Mouse (Mus musculus): ENCODE results near the gene Ggta1. TPM values are rescaled to one million over a fixed set of nuclear protein-coding genes. Genes with fewer than 3 reads are reported as not detected.

Ggta1 gene
- total and polyA plus RNA-seq, 3 experiments, result 40.5 to 55.8 (median 46.9) TPM

- H3K4me3 ChIP-seq (replicated peaks in 1 of 3; ENCODE audit: low read depth in 2 of 3, low read length in 2 of 3, poor library complexity in 1 of 3), result no peak overlapping the region
- H3K79me2 ChIP-seq (replicated peaks; ENCODE audit: control insufficient read depth, extremely low read depth, insufficient read depth, poor library complexity, severe bottlenecking), result no peaks in the 10 kb centered on the region
- in situ Hi-C loops (cut with MboI; ENCODE audit: low pct_ligation_motif_present, low pct_unique_long_range_greater_than_20kb, low sequenced_read_pairs) (no loop called here), dilution Hi-C loops (cut with MboI; ENCODE audit: extremely low pct_ligation_motif_present, extremely low pct_unique_long_range_greater_than_20kb, low sequenced_read_pairs) (no loop called here)
- H3K27ac ChIP-seq (ENCODE audit: insufficient read depth, low read depth), result no peak overlapping the region
- no peak overlapping the region for H3K4me2 ChIP-seq (ENCODE audit: insufficient read depth, low read depth, poor library complexity, severe bottlenecking)
- no peaks in the 10 kb centered on the region for H3K9me3 ChIP-seq (replicated peaks; ENCODE audit: low read length)
- peaks cover 68 to 86% of the 10 kb centered on the region in 2 experiments for H3K36me3 ChIP-seq (replicated peaks in 1 of 2; ENCODE audit: control insufficient read depth in 1 of 2, insufficient read depth in 1 of 2, low read length in 1 of 2)
- H3K4me1 ChIP-seq (ENCODE audit: control insufficient read depth in 1 of 2, insufficient read depth in 2 of 2), result peaks cover 6 to 38% of the 10 kb centered on the region in 2 experiments
- no peak for DNase-seq (ENCODE audit: extremely low read depth)
- no peak for TF ChIP-seq JUND (conservative IDR thresholded peaks at IDR 0.05; ENCODE audit: low read depth, low read length)
- H3K9ac ChIP-seq (ENCODE audit: insufficient read depth, low read depth), result no peak overlapping the region
- H3K27me3 ChIP-seq (replicated peaks), result no peaks in the 10 kb centered on the region
Measured at GRCm38 (mm10) chr2:35411640-35412190, 51.3 kb downstream of the Ggta1 start.

DNA sequence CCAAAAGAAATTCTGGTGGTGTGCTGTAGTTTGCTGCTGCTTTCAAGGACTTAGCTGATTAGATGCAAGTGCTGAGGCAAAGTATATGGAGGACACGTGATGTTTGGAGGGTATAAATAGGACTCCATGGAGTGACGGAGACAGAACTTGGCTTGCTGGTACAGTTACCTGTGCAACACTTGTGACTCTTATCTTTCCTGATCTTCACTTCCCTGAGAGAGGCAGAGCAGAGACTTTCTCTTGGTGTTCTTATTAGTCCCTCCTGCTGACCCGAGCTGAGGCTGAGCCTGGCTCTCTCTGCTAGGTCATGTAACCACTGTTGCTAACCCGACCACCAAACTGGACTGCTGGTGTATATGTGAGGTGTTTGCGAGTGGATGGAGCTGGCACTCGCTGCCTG, 53.6 kb downstream of the Ggta1 start:
- in situ Hi-C loops (cut with MboI; ENCODE audit: low pct_ligation_motif_present, low pct_unique_long_range_greater_than_20kb, low sequenced_read_pairs), result no loop called here
- TF ChIP-seq GABPA (IDR thresholded peaks at IDR 0.05; ENCODE audit: insufficient replicate concordance, low read depth, low read length) (no peak), ETS1 (conservative IDR thresholded peaks at IDR 0.05; ENCODE audit: low read depth, low read length) (no peak), KAT2A (IDR thresholded peaks at IDR 0.05; ENCODE audit: insufficient replicate concordance, low read length) (no peak), JUND (conservative IDR thresholded peaks at IDR 0.05; ENCODE audit: low read depth, low read length) (no peak), SIN3A (IDR thresholded peaks at IDR 0.05; ENCODE audit: low read length) (no peak), EP300 (IDR thresholded peaks at IDR 0.05; ENCODE audit: low read length) (no peak), USF2 (conservative IDR thresholded peaks at IDR 0.05; ENCODE audit: low read depth, low read length) (no peak), CHD2 (IDR thresholded peaks at IDR 0.05; ENCODE audit: low read length) (no peak), IRF4 (IDR thresholded peaks at IDR 0.05; ENCODE audit: low read depth, low read length) (no peak), HCFC1 (IDR thresholded peaks at IDR 0.05; ENCODE audit: low read depth, low read length) (no peak), BHLHE40 (IDR thresholded peaks at IDR 0.05; ENCODE audit: low read depth, low read length) (no peak), ZKSCAN1 (IDR thresholded peaks at IDR 0.05; ENCODE audit: borderline replicate concordance, low read depth, low read length) (no peak), ZNF384 (IDR thresholded peaks at IDR 0.05; ENCODE audit: low read depth, low read length) (no peak), MAZ (IDR thresholded peaks at IDR 0.05; ENCODE audit: low read depth, low read length) (no peak), ZMIZ1 (IDR thresholded peaks at IDR 0.05; ENCODE audit: low read depth, low read length) (no peak), POLR2AphosphoS2 (IDR thresholded peaks at IDR 0.05; ENCODE audit: low read depth, low read length) (no peak), TCF12 (IDR thresholded peaks at IDR 0.05; ENCODE audit: low read depth, low read length) (no peak), MEF2A (IDR thresholded peaks at IDR 0.05; ENCODE audit: borderline replicate concordance, low read depth, low read length) (no peak), CHD1 (IDR thresholded peaks at IDR 0.05; ENCODE audit: low read depth, low read length) (no peak), NELFE (IDR thresholded peaks at IDR 0.05; ENCODE audit: low read depth, low read length) (no peak)
- H3K4me3 ChIP-seq (replicated peaks in 1 of 3; ENCODE audit: low read depth in 2 of 3, low read length in 2 of 3, poor library complexity in 1 of 3), result no peak overlapping the region

More for the DNA sequence above, 53.6 kb downstream of the Ggta1 start:
- no peak for DNase-seq (ENCODE audit: extremely low read depth)
- Histone ChIP-seq H3K79me2 (replicated peaks; ENCODE audit: control insufficient read depth, extremely low read depth, insufficient read depth, poor library complexity, severe bottlenecking) (no peaks in the 10 kb centered on the region), H3K27me3 (replicated peaks) (no peaks in the 10 kb centered on the region), H3K9me3 (replicated peaks; ENCODE audit: low read length) (no peaks in the 10 kb centered on the region), H3K36me3 (replicated peaks in 1 of 2; ENCODE audit: control insufficient read depth in 1 of 2, insufficient read depth in 1 of 2, low read length in 1 of 2) (peaks cover 79 to 93% of the 10 kb centered on the region in 2 experiments), H3K27ac (ENCODE audit: insufficient read depth, low read depth) (no peak overlapping the region), H3K9ac (ENCODE audit: insufficient read depth, low read depth) (no peak overlapping the region), H3K4me2 (ENCODE audit: insufficient read depth, low read depth, poor library complexity, severe bottlenecking) (no peak overlapping the region), H3K4me1 (ENCODE audit: control insufficient read depth in 1 of 2, insufficient read depth in 2 of 2) (peaks cover 0 to 17% of the 10 kb centered on the region in 2 experiments; a peak in 2 of 4 replicates)
- dilution Hi-C loops (cut with MboI; ENCODE audit: extremely low pct_ligation_motif_present, extremely low pct_unique_long_range_greater_than_20kb, low sequenced_read_pairs), result no loop called here

Data from CH12.LX (cell line).